Comparison of ENCODE assay signal across 14 mouse cellular contexts in the genomic region with DNA sequence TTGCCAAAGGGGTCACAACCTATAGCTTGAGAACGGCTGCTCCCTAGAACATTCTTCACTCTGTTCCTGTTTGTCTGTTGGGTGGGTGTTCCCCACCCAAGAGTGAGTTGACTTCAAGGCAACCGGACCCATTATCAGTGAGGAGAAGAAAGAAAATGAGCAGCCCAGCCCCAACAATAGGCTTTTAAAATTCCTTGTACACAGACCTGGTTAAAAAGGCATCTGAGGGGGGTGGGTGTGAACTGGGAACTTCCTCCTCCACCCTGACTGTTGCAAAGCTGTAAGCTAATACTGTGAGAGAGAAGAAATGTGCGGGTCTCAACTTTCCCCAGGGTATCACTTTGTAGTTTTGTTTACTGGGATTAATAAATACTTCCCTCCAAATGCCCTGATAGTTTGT.
DNase-seq lines count a peak whose midpoint lies in the region; ATAC-seq and TF ChIP-seq lines count a peak whose summit lies in the region.
"Had no signal": no experiment of that assay in that cellular context is flagged by ENCODE, and none has a peak within 500 bp of the region (broad histone marks: within the 10 kb centered on the region; RNA-seq: fewer than 3 reads in every experiment).

No protein-coding gene starts in this region.

- WGBS in heart, embryonic 10.5 days, result 12% methylated on average over 3 of the region's 3 CpGs
- 7% methylated on average over 3 of the region's 3 CpGs for WGBS in lung, embryonic 14.5 days
- WGBS in limb, embryonic 13.5 days, result 22% methylated on average over 3 of the region's 3 CpGs
- WGBS in liver, embryonic 12.5 days (ENCODE audit: insufficient replicate concordance), result 18% methylated on average over 3 of the region's 3 CpGs

- H3K36me3 ChIP-seq in heart, embryonic 10.5 days, result no peaks in the 10 kb centered on the region
- H3K36me3 ChIP-seq in lung, embryonic 14.5 days (ENCODE audit: insufficient read depth), result no peaks in the 10 kb centered on the region
- 0 out of 2 replicates have a peak, but pooled peaks cover 2% of the 10 kb centered on the region for H3K36me3 ChIP-seq in ES-E14 (ENCODE audit: control insufficient read depth, insufficient read depth, low read length, poor library complexity, severe bottlenecking)
- H3K36me3 ChIP-seq in limb, embryonic 13.5 days, result no peaks in the 10 kb centered on the region
- no peaks in the 10 kb centered on the region for H3K36me3 ChIP-seq in liver, embryonic 12.5 days

- H3K4me3 ChIP-seq in heart, embryonic 10.5 days, result no peak overlapping the region
- H3K4me3 ChIP-seq in lung, embryonic 14.5 days (ENCODE audit: low read depth, low read length), result no peak overlapping the region
- no peak overlapping the region for H3K4me3 ChIP-seq in ES-E14 (ENCODE audit: insufficient read depth in 1 of 2, low read depth in 1 of 2, low read length in 2 of 2, poor library complexity in 1 of 2, severe bottlenecking in 1 of 2)
- no peak overlapping the region for H3K4me3 ChIP-seq in limb, embryonic 13.5 days
- no peak overlapping the region for H3K4me3 ChIP-seq in liver, embryonic 12.5 days

- TF ChIP-seq CTCF in lung, embryonic 14.5 days (IDR thresholded peaks at IDR 0.05; ENCODE audit: low read depth), result no peak

- H3K4me1 ChIP-seq in heart, embryonic 10.5 days, result peaks cover 63% of the 10 kb centered on the region
- H3K4me1 ChIP-seq in lung, embryonic 14.5 days (ENCODE audit: insufficient read depth), result peaks cover 25% of the 10 kb centered on the region
- peaks cover 3 to 15% of the 10 kb centered on the region in 2 experiments; a peak in 2 of 4 replicates for H3K4me1 ChIP-seq in ES-E14 (ENCODE audit: control insufficient read depth in 2 of 2, insufficient read depth in 2 of 2, low read length in 2 of 2, poor library complexity in 1 of 2)
- H3K4me1 ChIP-seq in limb, embryonic 13.5 days, result peaks cover 19% of the 10 kb centered on the region
- H3K4me1 ChIP-seq in liver, embryonic 12.5 days, result peaks cover 42% of the 10 kb centered on the region

- H3K27me3 ChIP-seq in heart, embryonic 10.5 days (ENCODE audit: insufficient read depth, poor library complexity, severe bottlenecking), result no peaks in the 10 kb centered on the region
- no peaks in the 10 kb centered on the region for H3K27me3 ChIP-seq in lung, embryonic 14.5 days (ENCODE audit: insufficient read depth, low read length)
- no peaks in the 10 kb centered on the region for H3K27me3 ChIP-seq in limb, embryonic 13.5 days
- no peaks in the 10 kb centered on the region for H3K27me3 ChIP-seq in liver, embryonic 12.5 days (replicated peaks)

- H3K9me3 ChIP-seq in heart, embryonic 10.5 days, result no peaks in the 10 kb centered on the region
- no peaks in the 10 kb centered on the region for H3K9me3 ChIP-seq in lung, embryonic 14.5 days (ENCODE audit: low read depth, low read length)
- no peaks in the 10 kb centered on the region for H3K9me3 ChIP-seq in ES-E14 (ENCODE audit: control insufficient read depth, insufficient read depth, low read depth, low read length)
- no peaks in the 10 kb centered on the region for H3K9me3 ChIP-seq in limb, embryonic 13.5 days
- H3K9me3 ChIP-seq in liver, embryonic 12.5 days (replicated peaks), result no peaks in the 10 kb centered on the region

- H3K27ac ChIP-seq in heart, embryonic 10.5 days, result peak overlapping the region; percentile 49; the same call in 1 of the 2 replicates
- H3K27ac ChIP-seq in lung, embryonic 14.5 days (ENCODE audit: low read depth), result peak overlapping the region; percentile 70
- no peak overlapping the region; the same call in 1 of the 2 replicates for H3K27ac ChIP-seq in ES-E14 (ENCODE audit: insufficient read depth, low read depth, low read length, poor library complexity, severe bottlenecking)
- no peak overlapping the region for H3K27ac ChIP-seq in limb, embryonic 13.5 days
- H3K27ac ChIP-seq in liver, embryonic 12.5 days, result no peak overlapping the region; the same call in 1 of the 2 replicates

- H3K9ac ChIP-seq in lung, embryonic 14.5 days, result no peak overlapping the region
- H3K9ac ChIP-seq in ES-E14 (ENCODE audit: insufficient read depth, low read depth, low read length, poor library complexity, severe bottlenecking), result no peak overlapping the region
- H3K9ac ChIP-seq in limb, embryonic 13.5 days, result no peak overlapping the region
- H3K9ac ChIP-seq in liver, embryonic 12.5 days, result no peak overlapping the region

- no peak for DNase-seq in heart, embryonic 10.5 days (ENCODE audit: low spot score)
- DNase-seq in heart, adult 18-20 months, result no peak
- peak; percentile 63 for DNase-seq in lung, embryonic 14.5 days
- no peak for DNase-seq in lung, postnatal 4 days
- peak; percentile 65 for DNase-seq in ES-E14 (ENCODE audit: low read depth, low spot score)
- DNase-seq: B cell, adult 2 months; cerebellum, postnatal 14 days; gastrocnemius, postnatal 14 days; kidney, postnatal 14 days; midbrain, embryonic 14.5 days; spleen, adult 18-20 months had no signal

- H3K4me2 ChIP-seq in lung, embryonic 14.5 days, result 0 out of 2 replicates have a peak overlapping the region, but pooled peaks have one; percentile 10
- H3K4me2 ChIP-seq in limb, embryonic 13.5 days (replicated peaks), result no peak overlapping the region
- no peak overlapping the region for H3K4me2 ChIP-seq in liver, embryonic 12.5 days

- in situ Hi-C loops in ES-E14 (cut with MboI; ENCODE audit: low sequenced_read_pairs in 2 of 2, unreplicated experiment in 2 of 2), result no loop called here

- peak; percentile 62 for ATAC-seq in lung, embryonic 14.5 days (ENCODE audit: insufficient read depth)
- ATAC-seq in limb, embryonic 13.5 days (ENCODE audit: low FRiP score, low read depth), result peak; percentile 48; the same call in 1 of the 2 replicates
- ATAC-seq in liver, embryonic 12.5 days, result no peak
- ATAC-seq: activated CD4-positive, CD25-positive, alpha-beta regulatory T cell, adult 4 months had no signal

TF ChIP-seq in ES-E14, 5 proteins besides CTCF, POLR2A, EP300 and RAD21:
- no peak for TF ChIP-seq ZNF384 (IDR thresholded peaks at IDR 0.05; ENCODE audit: low read depth, low read length)
- TF ChIP-seq HCFC1 (IDR thresholded peaks at IDR 0.05; ENCODE audit: borderline replicate concordance, insufficient read depth, low read length), result no peak
- no peak for TF ChIP-seq ZC3H11A (IDR thresholded peaks at IDR 0.05; ENCODE audit: borderline replicate concordance, low read depth, low read length)
- no peak for TF ChIP-seq MAFK (IDR thresholded peaks at IDR 0.05; ENCODE audit: insufficient read depth, low read depth, low read length)
- TF ChIP-seq CHD2 (IDR thresholded peaks at IDR 0.05; ENCODE audit: low read depth, low read length), result no peak

Comparison
In these comparisons a context has a peak if more than half of its experiments do, and no peak if none do; other contexts are left out.
1. DNase-seq: peak in lung, embryonic 14.5 days (single experiment) and ES-E14 (single experiment); none in heart, embryonic 10.5 days (single experiment), heart, adult 18-20 months (0 of 2) and lung, postnatal 4 days (0 of 2).
2. H3K27ac ChIP-seq: peak in heart, embryonic 10.5 days (single experiment) and lung, embryonic 14.5 days (single experiment); none in ES-E14 (single experiment), limb, embryonic 13.5 days (single experiment) and liver, embryonic 12.5 days (single experiment).